Mouse (Mus musculus) G1E (cell line): ENCODE measurements around the gene Naa30.

Experiments
- CTCF ChIP-seq: IDR thresholded peaks from 2 replicates; pipeline ENCODE4 v1.5.1; 2012; ENCODE audit warnings: low read depth, low read length, inconsistent platforms, mixed read lengths
- GATA1 ChIP-seq: IDR thresholded peaks from 2 replicates; pipeline ENCODE4 v1.6.1; 2012; ENCODE audit warnings: borderline replicate concordance, low read length, inconsistent platforms, mixed read lengths
- GATA2 ChIP-seq: IDR thresholded peaks from 2 replicates; pipeline ENCODE4 v1.6.1; 2012; ENCODE audit warnings: low read depth, low read length, inconsistent platforms, borderline replicate concordance
- POLR2AphosphoS5 ChIP-seq: IDR thresholded peaks from 2 replicates; pipeline ENCODE4 v1.6.1; 2012; ENCODE audit warnings: low read depth, low read length, inconsistent platforms; ENCODE audit not compliant: insufficient replicate concordance
- TAL1 ChIP-seq: conservative IDR thresholded peaks from 2 replicates; pipeline ENCODE4 v1.6.1; 2012; ENCODE audit warnings: low read depth, low read length, inconsistent platforms, mixed read lengths

DNA sequence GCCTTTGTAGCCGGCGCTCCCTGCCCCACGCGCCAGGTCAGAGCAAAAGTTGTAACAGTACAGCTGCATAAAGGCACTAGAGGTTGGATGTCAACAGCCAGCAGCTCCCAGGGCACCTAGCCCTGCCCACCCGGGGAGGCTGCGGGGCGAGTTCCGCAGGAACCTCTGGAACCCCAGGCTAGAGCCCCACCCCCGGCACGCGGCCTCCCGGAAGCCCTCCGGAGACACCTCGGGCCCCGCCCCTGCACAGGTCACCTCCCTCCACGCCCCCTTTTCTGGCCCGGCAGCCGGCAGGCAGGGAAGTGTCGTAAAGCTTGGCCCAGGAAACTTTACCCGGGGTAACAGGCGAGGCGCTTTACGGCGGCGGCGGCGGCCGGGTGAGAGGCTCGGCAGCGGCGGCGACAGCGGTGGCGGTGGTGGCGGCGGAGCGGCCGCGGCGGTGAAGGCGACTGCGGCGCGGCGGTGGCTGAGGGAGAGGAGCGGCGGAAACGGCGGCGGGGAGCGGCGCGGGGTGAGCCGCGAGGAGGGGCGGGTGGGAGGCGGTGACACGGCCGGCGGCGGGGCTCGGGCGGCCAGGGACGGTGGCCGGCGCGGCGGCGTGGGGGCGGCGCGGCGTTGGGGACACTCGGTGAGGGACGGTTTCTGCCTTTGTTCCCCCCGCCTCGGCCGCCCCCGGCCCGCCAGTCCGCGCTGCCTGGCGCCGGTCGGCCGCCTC is at the start of gene Naa30:
- TF ChIP-seq CTCF (no peak), TAL1 (no peak), GATA1 (no peak), GATA2 (no peak), POLR2AphosphoS5 (no peak)
